Mouse (Mus musculus): ENCODE measurements at regions not wholly inside any gene's neighbourhood (a gene's known extent, or its start where the extent isn't known, plus 50 kb on each side); places are given as distances from the start of the nearest gene placed in this dataset.

DNA sequence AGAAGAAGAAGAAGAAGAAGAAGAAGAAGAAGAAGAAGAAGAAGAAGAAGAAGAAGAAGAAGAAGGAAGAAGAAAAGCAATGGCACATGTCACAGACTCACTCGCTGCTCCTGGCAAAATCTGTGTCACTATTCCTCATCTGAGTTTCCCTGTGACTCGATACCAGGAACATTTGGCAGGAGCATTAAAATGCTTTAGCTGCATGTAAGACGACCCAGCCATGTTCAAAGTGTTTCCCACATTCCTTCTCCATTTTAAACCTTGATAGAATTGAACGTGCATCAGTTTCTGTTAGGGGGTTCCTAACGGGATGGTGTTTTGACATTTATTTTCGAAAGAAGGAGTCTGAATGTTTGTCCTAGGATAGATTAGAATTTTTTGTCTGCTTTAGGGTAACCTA, 51.2 kb upstream of the Pja2 start:
- TF ChIP-seq UBTF (IDR thresholded peaks at IDR 0.05; ENCODE audit: borderline replicate concordance, insufficient read depth, low read depth, low read length) (no peak), E2F4 (IDR thresholded peaks at IDR 0.05; ENCODE audit: borderline replicate concordance, low read depth, low read length) (no peak), NELFE (IDR thresholded peaks at IDR 0.05; ENCODE audit: low read depth, low read length) (no peak), TCF12 (IDR thresholded peaks at IDR 0.05; ENCODE audit: low read depth, low read length) (no peak), USF1 (IDR thresholded peaks at IDR 0.05; ENCODE audit: low read depth, low read length) (no peak), CHD1 (IDR thresholded peaks at IDR 0.05; ENCODE audit: low read depth, low read length) (no peak)
- no peak for DNase-seq (ENCODE audit: low read depth, low spot score)
- H3K4me3 ChIP-seq (ENCODE audit: control insufficient read depth in 1 of 2, insufficient read depth in 1 of 2, low read depth in 2 of 2, low read length in 2 of 2) = no peak overlapping the region
- no peaks in the 10 kb centered on the region for H3K4me1 ChIP-seq (ENCODE audit: control insufficient read depth in 1 of 2, insufficient read depth in 2 of 2, low read length in 2 of 2)
- no peaks in the 10 kb centered on the region for H3K27me3 ChIP-seq (ENCODE audit: control insufficient read depth in 1 of 2, insufficient read depth in 2 of 2, low read length in 2 of 2)
- no peaks in the 10 kb centered on the region for H3K36me3 ChIP-seq (ENCODE audit: control insufficient read depth in 1 of 2, insufficient read depth in 2 of 2, low read length in 2 of 2)
- no peaks in the 10 kb centered on the region for H3K79me2 ChIP-seq (ENCODE audit: control insufficient read depth, insufficient read depth, low read length, poor library complexity)
- no peak overlapping the region for H3K9ac ChIP-seq (ENCODE audit: control insufficient read depth, low read depth, low read length, poor library complexity, severe bottlenecking)
- no peaks in the 10 kb centered on the region for H3K9me3 ChIP-seq (replicated peaks; ENCODE audit: insufficient read depth, low read length)
- H3K27ac ChIP-seq (ENCODE audit: control insufficient read depth, low read depth, low read length) = no peak overlapping the region

DNA sequence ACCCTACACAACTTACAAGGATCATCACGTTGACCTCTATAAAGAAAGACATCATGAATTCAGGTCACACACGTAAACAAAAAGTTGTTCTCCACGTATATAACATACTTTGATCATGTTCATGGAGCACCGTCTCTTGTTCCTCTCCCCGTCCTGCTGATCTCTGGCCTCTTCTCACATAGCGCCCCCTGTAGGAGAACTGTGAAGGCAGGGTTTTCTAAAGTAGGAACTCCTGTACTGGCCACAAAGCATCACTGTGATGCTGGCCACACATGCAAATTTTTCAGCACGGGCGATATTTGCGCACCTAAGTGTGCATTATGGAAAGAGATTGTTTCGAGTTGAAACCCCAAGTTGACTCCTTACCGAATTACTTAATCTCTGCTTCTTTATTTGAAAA, 51.9 kb upstream of the Pja2 start:
- Histone ChIP-seq H3K4me3 (ENCODE audit: control insufficient read depth in 1 of 2, insufficient read depth in 1 of 2, low read depth in 2 of 2, low read length in 2 of 2) (no peak overlapping the region), H3K27me3 (ENCODE audit: control insufficient read depth in 1 of 2, insufficient read depth in 2 of 2, low read length in 2 of 2) (no peaks in the 10 kb centered on the region), H3K4me1 (ENCODE audit: control insufficient read depth in 1 of 2, insufficient read depth in 2 of 2, low read length in 2 of 2) (no peaks in the 10 kb centered on the region), H3K79me2 (ENCODE audit: control insufficient read depth, insufficient read depth, low read length, poor library complexity) (no peaks in the 10 kb centered on the region), H3K36me3 (ENCODE audit: control insufficient read depth in 1 of 2, insufficient read depth in 2 of 2, low read length in 2 of 2) (no peaks in the 10 kb centered on the region), H3K9me3 (replicated peaks; ENCODE audit: insufficient read depth, low read length) (no peaks in the 10 kb centered on the region), H3K27ac (ENCODE audit: control insufficient read depth, low read depth, low read length) (no peak overlapping the region), H3K9ac (ENCODE audit: control insufficient read depth, low read depth, low read length, poor library complexity, severe bottlenecking) (no peak overlapping the region)
- TF ChIP-seq SIN3A (IDR thresholded peaks at IDR 0.05; ENCODE audit: low read length) (no peak), RAD21 (IDR thresholded peaks at IDR 0.05; ENCODE audit: low read depth, low read length) (peak; percentile 10; the same call in 1 of the 2 replicates), ZNF384 (IDR thresholded peaks at IDR 0.05; ENCODE audit: low read depth, low read length) (no peak), CTCF (IDR thresholded peaks at IDR 0.05 in 2 of 3, conservative IDR thresholded peaks at IDR 0.05 in 1 of 3; ENCODE audit: control insufficient read depth in 1 of 3, insufficient read depth in 1 of 3, low read depth in 2 of 3, low read length in 3 of 3, poor library complexity in 1 of 3, severe bottlenecking in 1 of 3) (peak; percentile 15 to 30 (median 25); a peak in 3 of 6 replicates), BHLHE40 (IDR thresholded peaks at IDR 0.05; ENCODE audit: borderline replicate concordance, low read depth, low read length) (no peak), SMC3 (IDR thresholded peaks at IDR 0.05; ENCODE audit: low read depth, low read length) (0 out of 2 replicates have a peak, but pooled peaks have one; percentile 30), CHD1 (IDR thresholded peaks at IDR 0.05; ENCODE audit: low read depth, low read length) (no peak), MEF2A (IDR thresholded peaks at IDR 0.05; ENCODE audit: extremely low read depth, insufficient replicate concordance, low read depth, low read length, poor library complexity, severe bottlenecking) (no peak)
- peak; percentile 12 for DNase-seq (ENCODE audit: low read depth, low spot score)

DNA sequence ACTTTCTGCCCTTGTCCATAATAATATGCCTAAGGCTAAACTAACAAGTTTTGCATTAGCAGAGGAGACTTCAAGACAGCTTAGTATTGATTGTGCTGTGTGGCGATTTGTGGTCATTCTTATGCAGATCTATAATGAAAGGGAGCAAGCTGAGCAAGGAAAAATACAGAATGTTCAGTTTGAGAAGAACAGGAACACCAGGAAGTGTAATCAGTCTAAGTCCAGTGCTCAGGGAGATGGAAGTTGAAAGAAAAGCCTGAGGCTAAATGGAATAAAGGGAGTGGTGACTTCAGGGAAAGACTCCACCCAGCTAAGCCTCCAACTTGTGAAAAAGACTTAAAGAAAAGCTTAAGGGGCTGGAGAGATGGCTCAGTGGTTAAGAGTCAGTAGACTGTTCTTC, 58.6 kb upstream of the Pja2 start:
- Histone ChIP-seq H3K79me2 (ENCODE audit: control insufficient read depth, insufficient read depth, low read length, poor library complexity) (no peaks in the 10 kb centered on the region), H3K4me1 (ENCODE audit: control insufficient read depth in 1 of 2, insufficient read depth in 2 of 2, low read length in 2 of 2) (no peaks in the 10 kb centered on the region), H3K4me3 (ENCODE audit: control insufficient read depth in 1 of 2, insufficient read depth in 1 of 2, low read depth in 2 of 2, low read length in 2 of 2) (no peak overlapping the region), H3K9ac (ENCODE audit: control insufficient read depth, low read depth, low read length, poor library complexity, severe bottlenecking) (no peak overlapping the region), H3K9me3 (replicated peaks; ENCODE audit: insufficient read depth, low read length) (no peaks in the 10 kb centered on the region), H3K27ac (ENCODE audit: control insufficient read depth, low read depth, low read length) (no peak overlapping the region), H3K36me3 (ENCODE audit: control insufficient read depth in 1 of 2, insufficient read depth in 2 of 2, low read length in 2 of 2) (no peaks in the 10 kb centered on the region), H3K27me3 (ENCODE audit: control insufficient read depth in 1 of 2, insufficient read depth in 2 of 2, low read length in 2 of 2) (no peaks in the 10 kb centered on the region)
- TF ChIP-seq POLR2AphosphoS5 (IDR thresholded peaks at IDR 0.05; ENCODE audit: borderline replicate concordance, low read depth, low read length) (no peak), USF1 (IDR thresholded peaks at IDR 0.05; ENCODE audit: low read depth, low read length) (no peak), ZKSCAN1 (IDR thresholded peaks at IDR 0.05; ENCODE audit: low read depth, low read length) (no peak), MYC (IDR thresholded peaks at IDR 0.05; ENCODE audit: low read depth, low read length) (no peak), RCOR1 (IDR thresholded peaks at IDR 0.05; ENCODE audit: low read depth, low read length) (no peak), E2F4 (IDR thresholded peaks at IDR 0.05; ENCODE audit: borderline replicate concordance, low read depth, low read length) (no peak), TAL1 (IDR thresholded peaks at IDR 0.05; ENCODE audit: low read length) (no peak), ELF1 (IDR thresholded peaks at IDR 0.05; ENCODE audit: low read depth, low read length) (no peak), POLR2A (IDR thresholded peaks at IDR 0.05; ENCODE audit: control insufficient read depth in 1 of 2, insufficient read depth in 1 of 2, low read depth in 1 of 2, low read length in 2 of 2, poor library complexity in 1 of 2) (no peak), KAT2A (conservative IDR thresholded peaks at IDR 0.05; ENCODE audit: low read depth, low read length) (no peak), POLR2AphosphoS2 (IDR thresholded peaks at IDR 0.05; ENCODE audit: low read length) (no peak), GATA1 (IDR thresholded peaks at IDR 0.05; ENCODE audit: low read depth, low read length) (no peak), NELFE (IDR thresholded peaks at IDR 0.05; ENCODE audit: low read depth, low read length) (no peak), EP300 (IDR thresholded peaks at IDR 0.05; ENCODE audit: low read depth in 1 of 2, low read length in 2 of 2) (no peak)
- DNase-seq (ENCODE audit: low read depth, low spot score) = no peak
